Mouse (Mus musculus) common myeloid progenitor, adult 5-6 weeks (primary cell): ENCODE measurements at regions not wholly inside any gene's neighbourhood (a gene's known extent, or its start where the extent isn't known, plus 50 kb on each side); places are given as distances from the start of the nearest gene placed in this dataset.

Experiments
- ATAC-seq: replicated peaks from 2 replicates; pipeline ENCODE4 v1.8.0; 2016; ENCODE audit warnings: low read depth, mild to moderate bottlenecking, moderate TSS enrichment, inconsistent platforms; ENCODE audit not compliant: poor library complexity, severe bottlenecking

DNA sequence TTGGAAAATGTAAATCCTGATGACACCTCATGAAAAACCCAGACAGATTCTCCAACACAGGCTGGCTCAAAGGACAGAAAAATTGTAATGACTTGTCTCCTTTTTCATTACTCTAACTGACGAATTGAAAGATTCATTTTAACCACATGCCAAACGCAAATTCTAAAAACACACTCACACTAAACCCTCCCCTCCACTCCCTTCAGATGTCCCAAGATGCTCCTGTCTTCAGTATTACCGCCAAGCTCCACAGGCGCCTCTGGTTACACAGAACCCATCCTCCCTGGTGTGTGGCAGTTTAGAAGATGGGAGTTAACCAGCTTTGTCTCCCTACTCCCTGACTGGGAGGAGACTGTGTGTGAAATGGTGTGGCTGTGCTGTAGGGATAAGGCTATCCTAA is 151.8 kb upstream of the Zdhhc25 start:
- no peak for ATAC-seq

DNA sequence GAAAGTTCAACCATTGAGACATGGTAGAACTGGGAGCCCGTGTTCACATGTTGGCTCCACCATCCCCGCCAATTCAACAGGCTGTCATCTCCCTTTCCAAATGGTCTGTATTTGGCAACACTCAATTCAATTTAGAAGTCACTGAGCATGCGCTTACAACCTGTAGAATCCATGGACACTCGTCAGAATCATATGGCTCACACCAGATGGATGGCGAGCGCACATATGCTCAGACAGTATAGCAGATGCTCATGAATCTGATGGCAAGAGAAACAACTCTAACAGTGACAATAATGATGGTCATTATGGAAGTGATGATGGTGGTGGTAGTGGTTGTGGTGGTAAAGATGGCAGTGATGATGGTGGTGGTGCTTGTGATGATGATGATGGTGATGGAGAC is 148.9 kb upstream of the Zdhhc25 start:
- ATAC-seq: no peak

DNA sequence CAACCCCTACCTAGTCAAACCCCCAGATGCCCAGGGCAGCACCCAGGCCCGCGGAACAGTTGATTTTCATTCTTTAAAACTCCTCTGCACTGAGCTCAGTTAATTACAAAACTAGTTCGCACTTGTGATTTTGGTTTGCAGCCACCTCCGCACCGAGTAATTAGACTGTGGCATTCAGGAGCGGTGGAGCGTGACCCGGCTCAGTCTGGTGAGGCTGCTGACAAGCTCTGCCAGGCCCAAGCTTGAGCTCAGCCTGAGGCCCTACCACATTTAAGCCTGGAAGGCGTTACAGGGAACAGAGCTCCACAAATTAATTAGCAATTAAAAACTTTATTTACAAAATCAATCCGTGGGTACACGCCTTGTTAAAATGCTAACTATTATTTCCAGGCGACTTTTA is 132.0 kb upstream of the Zdhhc25 start:
- ATAC-seq: no peak

DNA sequence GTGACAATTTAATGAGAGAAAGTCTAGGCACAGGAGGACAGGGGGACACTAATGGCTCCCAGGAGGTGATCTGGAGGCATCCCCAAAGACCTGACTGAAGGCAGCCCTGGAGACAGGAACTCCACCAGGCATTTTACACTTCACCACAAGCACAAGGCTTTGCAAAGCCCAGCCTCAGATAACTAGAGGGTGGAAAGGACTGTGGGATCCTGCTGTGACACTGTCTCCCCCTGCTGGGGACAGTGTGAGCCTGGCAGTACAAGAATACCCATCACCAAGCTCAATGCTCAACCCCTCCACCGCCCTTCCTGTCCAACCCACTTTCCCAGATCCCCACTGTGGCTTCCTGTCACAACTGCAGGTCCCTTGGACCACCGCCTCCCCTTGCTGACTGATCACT is 131.3 kb upstream of the Zdhhc25 start:
- ATAC-seq: peak; percentile 58; the same call in 1 of the 2 replicates

DNA sequence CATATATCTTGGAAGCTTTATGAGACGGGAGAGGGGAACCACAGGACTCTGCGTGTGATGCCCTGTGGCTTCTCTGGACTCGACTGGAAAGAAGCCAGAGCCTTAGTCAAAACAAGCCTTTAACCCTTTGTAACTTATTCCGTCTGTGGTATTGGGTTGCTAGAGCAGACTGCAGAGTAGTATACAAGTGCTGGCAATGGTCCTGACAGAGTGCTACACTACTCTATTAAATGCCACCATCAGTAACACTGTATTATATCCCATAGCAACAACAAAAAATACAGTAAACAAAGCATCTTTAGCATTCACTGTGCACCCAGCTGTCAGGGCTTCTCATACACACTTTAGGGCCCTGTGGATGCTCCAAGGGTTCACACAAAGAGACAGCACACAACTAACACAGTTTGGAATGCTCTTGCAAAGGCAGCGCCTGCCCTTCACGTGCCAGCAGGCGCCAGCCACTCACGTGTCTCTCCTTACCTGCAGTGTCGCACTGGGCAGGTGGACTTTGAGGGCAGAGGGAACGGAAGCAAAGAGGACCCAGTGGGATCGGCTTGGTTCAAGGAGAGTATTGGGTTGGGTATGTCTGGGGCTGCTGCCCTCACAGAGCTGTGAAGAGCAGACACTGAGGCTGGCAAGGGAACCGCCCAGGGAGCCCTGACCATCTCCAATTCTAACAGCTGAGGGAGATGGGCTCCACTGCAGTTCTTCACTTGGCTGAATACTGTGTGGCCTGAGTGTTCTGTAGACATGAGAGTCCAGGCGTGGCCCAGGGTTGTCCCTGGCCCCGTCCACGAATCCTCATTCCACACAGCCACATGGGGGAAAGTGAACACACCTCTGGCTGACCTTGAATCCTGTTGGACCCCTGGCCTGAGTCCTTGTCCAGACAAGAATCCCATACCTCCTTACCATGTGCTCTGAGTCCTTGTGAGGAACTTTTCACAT is 130.3 kb upstream of the Zdhhc25 start:
- no peak for ATAC-seq

DNA sequence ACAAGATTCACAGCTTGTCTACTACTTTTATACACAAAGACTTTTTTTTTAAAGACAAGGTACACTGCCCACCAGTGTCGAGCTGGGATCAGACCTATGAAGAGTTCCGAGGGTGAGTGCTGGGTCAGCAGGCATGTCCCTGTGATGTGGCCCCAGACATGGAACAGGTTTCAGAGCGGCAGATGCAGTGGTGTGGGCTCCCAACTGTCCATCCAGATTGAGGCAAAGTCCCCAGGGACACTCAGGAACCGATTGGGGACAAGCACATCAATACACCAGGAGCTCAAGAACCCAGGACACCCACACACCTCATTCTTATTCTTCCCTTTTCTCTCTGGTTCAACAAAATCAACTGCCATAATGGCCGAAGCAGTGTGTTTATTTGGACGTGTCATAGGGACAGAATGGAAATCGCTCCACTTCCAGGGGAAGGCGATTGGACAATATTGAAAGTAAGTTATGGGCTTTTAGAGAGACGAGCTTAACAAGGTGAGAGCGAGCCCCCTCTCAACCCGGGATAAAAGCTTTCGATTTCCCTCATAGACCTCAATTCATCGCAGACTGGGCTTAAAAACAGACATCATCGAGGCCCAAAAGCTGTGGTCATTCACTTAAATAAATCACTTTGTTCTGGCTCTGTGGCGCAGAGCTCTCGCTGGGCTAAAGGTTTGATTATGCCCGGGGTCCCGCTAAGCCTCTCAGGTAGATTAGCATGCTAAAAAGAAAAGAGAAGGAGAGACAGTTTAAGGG is 127.6 kb upstream of the Zdhhc25 start:
- no peak for ATAC-seq

DNA sequence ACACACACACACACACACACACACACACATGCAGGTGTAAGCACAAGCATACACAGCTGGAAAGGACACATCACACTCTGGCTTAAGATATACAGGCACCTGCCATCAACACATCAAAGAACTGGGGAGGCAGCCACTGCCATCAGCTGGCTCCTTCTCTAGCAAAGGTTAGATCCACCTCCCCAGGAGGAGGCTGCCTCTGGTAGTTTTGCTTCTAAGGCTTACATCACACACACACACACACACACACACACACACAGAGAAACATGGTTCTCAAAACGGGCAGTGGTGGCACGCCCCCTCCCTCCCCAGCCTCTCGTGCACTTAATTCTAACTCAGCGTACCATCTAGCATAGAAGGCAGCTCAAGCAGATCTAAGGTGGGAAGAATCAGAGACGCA is 126.9 kb upstream of the Zdhhc25 start:
- no peak for ATAC-seq

DNA sequence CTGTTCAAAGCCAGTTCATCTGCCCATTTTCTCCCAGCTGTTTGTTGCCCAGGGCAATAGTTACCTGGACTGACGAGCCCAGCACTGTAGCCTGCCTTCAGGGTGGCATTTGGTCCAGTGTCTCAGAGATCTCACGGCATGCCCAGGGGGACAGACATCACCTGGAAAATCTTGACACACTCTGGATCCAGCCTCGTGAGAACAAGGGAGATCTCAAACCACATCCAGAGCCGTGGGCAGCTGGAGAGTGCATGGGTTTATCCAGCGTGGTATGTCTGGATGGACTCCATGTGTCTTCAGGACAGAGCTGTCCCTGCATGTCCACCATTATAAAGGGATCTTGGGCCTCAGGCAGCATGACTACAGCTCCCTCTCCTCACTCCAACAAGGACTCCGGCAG is 116.6 kb upstream of the Zdhhc25 start:
- no peak for ATAC-seq

DNA sequence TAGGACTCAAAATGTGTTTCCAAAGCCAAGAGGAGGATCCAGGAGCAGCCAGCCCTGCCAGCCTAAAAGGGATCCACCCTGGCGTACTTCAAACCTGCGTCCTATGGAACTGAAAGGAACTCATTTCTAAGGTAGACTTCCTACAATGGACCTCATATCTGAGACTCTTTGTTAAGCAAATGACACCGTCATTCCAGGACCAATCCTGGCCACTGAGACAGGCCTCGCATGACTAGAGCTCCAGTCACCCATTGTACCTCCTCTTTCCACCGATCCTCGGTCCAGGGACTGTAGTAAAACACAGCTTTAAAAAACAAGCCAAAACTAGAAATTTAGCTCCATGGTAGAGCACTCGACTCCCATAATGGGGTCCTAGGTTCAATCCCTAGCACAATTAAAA is 110.4 kb upstream of the Zdhhc25 start:
- no peak for ATAC-seq

DNA sequence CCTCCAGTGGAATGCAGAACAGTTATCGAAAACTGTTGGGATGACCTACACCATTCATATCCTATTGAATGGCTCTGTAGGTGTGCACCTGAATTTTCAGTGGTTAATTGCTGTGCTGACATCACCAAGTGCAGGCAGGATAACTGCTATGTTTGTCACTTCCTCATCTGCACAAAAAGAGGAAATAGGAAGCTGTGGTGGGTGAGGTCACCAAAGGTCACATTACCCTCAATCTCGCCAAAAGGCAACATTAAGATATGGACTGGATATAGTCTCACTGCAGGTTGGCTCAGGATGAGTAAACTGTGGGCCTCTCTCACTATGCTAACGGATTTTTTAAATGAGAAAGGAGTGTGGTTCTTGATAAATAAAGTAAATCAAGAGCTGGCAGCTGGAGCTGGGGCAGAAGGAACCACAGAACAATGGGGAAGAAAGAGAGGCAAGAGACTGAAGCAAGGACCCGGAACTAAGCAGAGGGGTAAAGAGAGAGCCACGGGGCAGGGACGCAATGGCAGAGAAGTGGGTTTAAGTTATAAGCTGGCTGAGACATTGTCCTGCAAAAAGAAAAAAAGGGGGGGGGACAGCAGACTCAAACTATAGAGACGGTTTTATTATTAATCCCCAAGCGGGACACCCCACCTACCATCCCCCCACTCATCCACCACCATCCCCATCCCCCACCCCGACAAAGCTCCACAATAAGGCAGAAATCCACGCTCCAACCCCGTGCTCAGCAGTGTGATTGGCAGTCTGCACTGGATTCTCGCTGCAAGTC is 109.6 kb upstream of the Zdhhc25 start:
- peak; percentile 97 for ATAC-seq

DNA sequence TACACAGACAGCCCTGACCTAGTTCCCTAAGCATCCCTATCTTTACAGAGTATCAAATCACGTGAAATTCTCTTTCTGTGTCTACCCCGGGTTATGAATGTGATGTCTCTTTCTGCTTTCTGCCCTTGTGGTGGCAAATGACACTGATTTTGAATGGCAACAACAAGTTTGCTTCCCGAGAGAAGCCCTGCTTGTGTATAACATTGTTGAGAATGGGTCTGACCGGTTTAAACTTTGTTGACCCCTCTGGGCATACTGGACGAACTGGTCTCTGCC is 109.1 kb upstream of the Zdhhc25 start:
- ATAC-seq: no peak

DNA sequence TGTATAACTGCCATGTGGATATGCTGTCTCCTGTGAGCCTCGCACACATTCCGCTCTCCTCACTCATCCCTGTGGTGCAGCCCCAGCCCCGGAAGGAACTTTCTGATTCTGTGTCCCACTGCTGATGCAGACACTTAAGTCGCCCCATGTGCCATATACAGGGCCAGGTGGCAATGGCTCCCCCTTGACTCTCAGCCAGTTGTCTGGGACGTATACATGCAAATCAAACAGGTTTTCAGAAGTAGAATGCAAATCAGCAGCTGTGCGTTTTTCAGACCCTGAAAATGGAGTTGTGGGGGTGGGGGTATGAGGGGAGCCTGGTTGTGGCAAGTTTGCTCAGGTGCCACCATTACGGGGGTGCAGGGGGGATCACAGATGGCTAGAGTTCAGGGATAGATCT is 102.1 kb upstream of the Zdhhc25 start:
- no peak for ATAC-seq

DNA sequence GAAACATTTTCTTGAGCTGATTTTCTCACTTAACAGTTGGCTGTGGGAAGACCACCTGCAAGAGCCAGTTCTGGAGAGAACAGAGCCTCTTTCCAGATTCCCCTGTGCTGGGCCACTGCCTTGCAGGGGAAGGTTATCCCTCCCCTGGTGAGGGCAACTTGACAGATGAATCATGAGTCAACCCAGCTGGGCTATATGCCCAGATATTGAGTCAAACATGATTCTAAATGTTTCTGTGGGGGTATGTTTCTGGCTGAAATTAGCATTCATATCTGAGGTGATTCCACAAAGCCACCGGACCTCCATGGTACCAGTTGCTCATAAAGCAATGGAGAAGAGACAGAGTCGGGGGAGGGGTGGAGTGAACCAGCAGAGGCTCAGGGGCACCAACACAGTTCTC is 97.8 kb upstream of the Zdhhc25 start:
- ATAC-seq: no peak

DNA sequence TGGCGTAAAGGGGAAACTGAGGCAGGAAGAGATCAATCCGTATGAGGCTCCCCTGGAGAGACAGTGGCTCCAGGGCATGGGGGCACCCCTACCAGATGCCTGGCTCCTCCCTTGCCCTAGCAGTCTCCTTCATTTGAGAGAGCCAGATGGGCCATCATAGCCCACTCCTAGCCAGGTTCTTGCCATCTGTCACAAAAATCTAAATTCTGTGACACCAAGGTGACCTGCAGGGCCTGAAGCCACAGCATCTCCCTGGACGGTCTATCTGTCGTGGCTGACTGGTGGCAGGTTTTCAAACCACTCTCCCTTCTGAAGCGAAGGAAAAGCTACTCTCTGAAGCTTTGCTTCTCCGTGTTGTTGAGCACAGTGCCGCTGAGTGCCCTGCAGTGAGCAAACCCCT is 96.2 kb upstream of the Zdhhc25 start:
- no peak for ATAC-seq

DNA sequence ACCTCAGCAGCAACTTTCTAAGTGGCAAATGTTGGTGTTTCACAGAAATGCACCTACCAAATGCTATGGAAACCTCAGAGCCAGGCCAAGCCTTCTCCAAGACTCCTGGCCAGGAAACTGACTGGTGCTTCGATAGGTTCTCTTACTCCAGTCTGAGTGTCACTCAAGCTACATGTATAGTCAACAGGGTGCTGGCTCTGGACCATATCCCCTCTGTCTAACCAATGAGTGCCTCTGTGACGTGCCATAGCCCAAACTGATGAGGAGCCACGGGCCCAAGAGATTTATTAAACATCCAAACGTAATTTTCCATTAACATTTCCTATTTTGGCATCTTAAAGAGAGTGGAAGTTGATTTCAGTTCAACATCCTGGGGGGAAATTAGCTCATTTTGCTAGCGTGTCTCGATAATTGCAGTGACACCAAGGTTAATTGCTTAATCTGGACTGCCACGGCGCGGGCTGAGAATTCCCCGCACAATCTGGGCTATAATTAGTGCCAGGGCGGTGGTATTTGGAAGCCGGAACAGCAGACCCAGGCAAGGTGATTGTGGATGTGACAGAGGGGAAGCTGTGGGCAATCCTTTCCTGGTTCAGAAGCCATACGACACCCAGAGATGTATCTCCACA is 94.5 kb upstream of the Zdhhc25 start:
- ATAC-seq: no peak

DNA sequence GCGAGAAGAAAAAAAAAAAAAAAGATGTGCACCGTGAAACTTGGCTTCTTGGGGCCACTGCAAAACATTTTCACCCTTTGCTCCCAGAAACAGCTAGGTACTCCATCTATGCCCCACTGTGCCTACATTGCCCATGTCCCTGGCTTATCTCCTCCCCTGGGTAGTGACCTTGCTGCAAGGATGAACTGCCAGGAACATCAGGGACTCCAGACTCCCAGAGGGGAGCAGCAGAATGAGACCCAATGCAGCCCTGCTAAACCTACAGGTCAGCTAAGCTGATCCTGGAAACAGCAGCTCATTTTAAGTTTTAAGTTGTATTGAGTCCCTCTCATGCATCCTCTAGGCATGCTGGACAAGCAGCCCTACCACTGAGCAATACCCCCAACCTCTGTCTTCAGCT is 92.2 kb upstream of the Zdhhc25 start:
- no peak for ATAC-seq

DNA sequence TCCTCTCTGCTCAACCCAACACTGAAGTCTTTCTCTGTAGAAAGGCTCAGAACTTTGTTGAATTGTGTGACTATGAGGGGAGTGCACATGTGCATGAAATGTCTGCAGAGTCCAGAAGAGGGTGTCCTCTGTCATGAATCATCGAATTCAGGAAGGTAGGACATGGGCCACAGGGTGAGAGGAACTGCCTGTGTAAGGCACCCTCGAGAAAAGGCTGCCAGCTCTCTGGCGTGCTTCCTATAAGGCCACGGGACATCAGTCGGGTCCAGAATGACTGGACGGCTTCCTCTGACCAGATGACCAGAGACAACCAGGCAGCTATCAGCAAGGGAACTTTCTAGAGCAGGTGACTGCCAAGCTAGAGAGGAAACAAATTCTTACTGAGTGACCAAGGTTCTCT is 91.1 kb upstream of the Zdhhc25 start:
- no peak for ATAC-seq

DNA sequence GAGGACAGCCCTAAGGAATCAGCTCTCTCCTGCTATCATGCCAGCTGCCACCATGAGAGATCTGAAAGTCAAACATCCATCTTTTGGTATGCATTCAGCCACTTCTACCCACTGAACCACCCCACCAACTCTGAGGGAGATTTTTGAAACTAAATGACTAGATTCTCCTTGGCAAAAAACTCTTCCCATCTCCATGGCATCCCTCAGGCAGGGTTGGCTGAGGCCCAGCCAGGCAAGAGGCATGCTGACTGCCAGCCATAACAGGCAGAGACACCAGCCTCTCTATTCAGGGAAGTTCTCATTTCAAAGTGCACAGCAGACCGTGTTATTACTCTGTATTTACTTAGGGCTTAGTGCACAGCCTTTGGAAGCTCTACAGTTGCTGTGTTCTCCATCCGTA is 90.5 kb upstream of the Zdhhc25 start:
- ATAC-seq: no peak

DNA sequence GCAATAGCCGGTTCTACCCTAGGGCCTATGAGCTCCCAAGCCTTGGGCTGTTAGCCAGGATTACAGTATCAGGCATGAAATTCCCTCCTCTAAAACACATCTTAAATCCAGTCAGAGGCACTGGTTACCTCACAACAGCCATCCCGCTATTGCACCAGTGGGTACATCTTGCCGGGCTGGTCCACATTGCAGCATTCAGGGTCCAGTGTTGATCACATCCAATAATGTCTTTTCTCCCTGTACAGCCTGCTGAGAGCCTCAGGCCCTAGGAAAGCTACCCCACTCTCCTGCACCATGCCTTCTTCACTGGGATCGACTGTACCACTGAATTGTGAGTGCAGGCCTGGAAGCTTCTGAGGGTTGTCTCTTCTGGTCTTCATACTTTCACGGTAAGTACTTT is 86.0 kb upstream of the Zdhhc25 start:
- no peak for ATAC-seq

DNA sequence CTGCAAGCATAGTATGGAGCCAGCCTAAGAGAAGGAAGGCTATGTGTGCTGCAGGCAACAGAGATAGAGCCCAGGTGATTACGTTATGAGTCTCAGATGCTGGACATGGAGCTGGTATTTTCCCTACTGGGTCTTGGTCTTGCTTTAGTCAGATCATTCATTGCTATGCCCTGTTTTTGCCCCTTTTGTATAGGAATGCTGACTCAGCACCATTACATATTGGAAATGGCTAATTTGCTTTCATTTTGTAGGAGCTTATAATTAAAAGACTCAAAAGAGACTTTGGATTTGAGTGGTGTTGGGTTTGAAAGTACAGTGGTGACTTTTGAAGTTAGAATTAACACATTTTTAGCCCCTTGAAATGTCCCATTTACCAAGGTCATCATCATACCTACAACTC is 68.9 kb upstream of the Zdhhc25 start:
- ATAC-seq: no peak

DNA sequence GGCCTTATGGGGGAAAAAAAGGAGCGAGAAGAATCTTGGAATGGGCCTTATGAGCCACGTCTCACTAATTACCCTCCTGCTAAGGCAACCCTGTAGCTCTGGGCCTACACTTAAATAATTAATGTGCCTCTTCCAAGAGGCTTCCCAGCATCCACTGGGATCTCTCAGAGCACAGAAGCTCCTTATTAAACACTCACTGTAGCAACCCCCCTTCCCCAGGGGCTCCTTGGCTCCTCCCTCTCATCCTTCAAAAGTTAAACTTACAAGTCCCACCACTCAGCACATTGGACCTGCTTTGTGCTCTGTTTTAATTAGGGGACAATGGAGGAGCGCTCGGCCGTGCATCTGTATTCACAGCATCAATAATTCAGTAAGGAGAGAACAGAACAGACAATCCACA is 68.1 kb upstream of the Zdhhc25 start:
- ATAC-seq: no peak
